Mouse (Mus musculus) B cell, adult (primary cell): ENCODE data around the gene Smok2b. TPM values are rescaled to one million over a fixed set of nuclear protein-coding genes. Genes with fewer than 3 reads are reported as not detected.

Source experiments
- total RNA-seq: library from RNA; stranded (reverse); gene quantifications from 4 replicates; pipeline ENCODE4 v1.2.4, GENCODE M21; 2023; ENCODE audit not compliant: inconsistent age

The Smok2b gene
- total RNA-seq, result not detected in 4 replicates

GRCm38 (mm10) chr17:13229957-13230356 is at the start of gene Smok2b:
Gene Smok2b, plus strand, starts transcription at chr17:13230257.

GRCm38 (mm10) chr17:13220888-13221287 is 9.2 kb upstream of the Smok2b start, which contains the start of gene Smok2a:
Gene Smok2a, plus strand, starts transcription at chr17:13221188.

Other genes with a start within 250 kb of the Smok2b start
- 98.5 to 107 TPM (median 104 TPM) in 4 replicates for gene Wtap, start 236.1 kb upstream of the Smok2b start, total RNA-seq
- 79.9 to 96.6 TPM (median 88.0 TPM) in 4 replicates for gene Sod2, start 223.4 kb upstream of the Smok2b start, total RNA-seq
- gene Gpr31b, start 178.0 kb upstream of the Smok2b start, total RNA-seq, result 0.70 TPM in 1 of 4 replicates, not detected in the others
- gene Tcp10b, start 169.2 kb upstream of the Smok2b start, total RNA-seq, result not detected in 4 replicates
- gene Unc93a, start 98.4 kb upstream of the Smok2b start, total RNA-seq, result 0.24 to 0.99 TPM (median 0.48 TPM) in 3 of 4 replicates, not detected in the other
- not detected in 4 replicates for gene Smok2a, start 9.1 kb upstream of the Smok2b start, total RNA-seq
- gene Tcp10c, start 124.3 kb downstream of the Smok2b start, total RNA-seq, result not detected in 4 replicates